Mouse (Mus musculus) adrenal gland, postnatal 4 days (tissue): ENCODE measurements around the gene Zswim3. TPM values are rescaled to one million over a fixed set of nuclear protein-coding genes. Genes with fewer than 3 reads are reported as not detected.

ENCODE experiments used
- DNase-seq, 2 experiments: peaks; one replicate each; pipeline ENCODE4 v3.0.0; 2021 to 2022; ENCODE audit warnings: low spot score in 2 of 2, mixed read lengths in 2 of 2
- total RNA-seq, 2 experiments: library from RNA; stranded (reverse); gene quantifications; 2 replicates each; pipeline ENCODE4 v1.2.3; 2021

Gene Zswim3
- total RNA-seq, 2 experiments from 2014 or later, result 3.8 to 4.5 TPM

GRCm38 (mm10) chr2:164803921-164804313 is 981 bp upstream of the Zswim3 start:
- no peak for DNase-seq

- DNase-seq, result no peak
These were observed 427 bp downstream of the Zswim3 start for GRCm38 (mm10) chr2:164805332-164805718.

- no peak for DNase-seq
These were observed 1.7 kb downstream of the Zswim3 start for GRCm38 (mm10) chr2:164806614-164807013.

GRCm38 (mm10) chr2:164813557-164813956 is 8.7 kb downstream of the Zswim3 start:
- DNase-seq, result no peak

GRCm38 (mm10) chr2:164815348-164815747 is 10.4 kb downstream of the Zswim3 start:
- no peak for DNase-seq

- no peak for DNase-seq
These were observed 10.9 kb downstream of the Zswim3 start for GRCm38 (mm10) chr2:164815821-164816220.

- no peak for DNase-seq
These were observed 12.3 kb downstream of the Zswim3 start for GRCm38 (mm10) chr2:164817206-164817605.

- DNase-seq, result no peak
These were observed 12.8 kb downstream of the Zswim3 start for GRCm38 (mm10) chr2:164817703-164818102.

GRCm38 (mm10) chr2:164821060-164821459 is 16.2 kb downstream of the Zswim3 start:
- no peak for DNase-seq

GRCm38 (mm10) chr2:164822636-164823165 is 17.8 kb downstream of the Zswim3 start, which contains the start of gene Zswim1:
Gene Zswim1, plus strand, starts transcription at chr2:164822686.
- DNase-seq, result peak; percentile 99 to 100

- no peak for DNase-seq
These were observed 18.3 kb downstream of the Zswim3 start for GRCm38 (mm10) chr2:164823181-164823585.

GRCm38 (mm10) chr2:164823969-164824368 is 19.1 kb downstream of the Zswim3 start:
- no peak for DNase-seq

GRCm38 (mm10) chr2:164825521-164825920 is 20.6 kb downstream of the Zswim3 start:
- DNase-seq, result no peak

GRCm38 (mm10) chr2:164827146-164827850 is 22.4 kb downstream of the Zswim3 start:
- DNase-seq, result no peak

GRCm38 (mm10) chr2:164828437-164828836 is 23.5 kb downstream of the Zswim3 start, which contains the start of gene Spata25:
Gene Spata25, minus strand, starts transcription at chr2:164828537.
- DNase-seq, result no peak

- no peak for DNase-seq
These were observed 24.2 kb downstream of the Zswim3 start for GRCm38 (mm10) chr2:164829090-164829489.

GRCm38 (mm10) chr2:164831029-164831428 is 26.1 kb downstream of the Zswim3 start:
- DNase-seq, result no peak

- no peak for DNase-seq
These were observed 27.3 kb downstream of the Zswim3 start for GRCm38 (mm10) chr2:164832032-164832747.

- peak; percentile 32 to 70 for DNase-seq
These were observed 27.9 kb downstream of the Zswim3 start, which contains the start of gene Ctsa for GRCm38 (mm10) chr2:164832748-164833301. Gene Ctsa, plus strand, starts transcription at chr2:164832873.

- DNase-seq, result peak; percentile 70 to 80
These were observed 28.5 kb downstream of the Zswim3 start, which contains the start of gene Neurl2 for GRCm38 (mm10) chr2:164833314-164833959. Gene Neurl2, minus strand, starts transcription at chr2:164833456.

- DNase-seq, result no peak
These were observed 29.6 kb downstream of the Zswim3 start for GRCm38 (mm10) chr2:164834531-164834930.
